ENCODE assay signal across 14 mouse cellular contexts in the genomic region with DNA sequence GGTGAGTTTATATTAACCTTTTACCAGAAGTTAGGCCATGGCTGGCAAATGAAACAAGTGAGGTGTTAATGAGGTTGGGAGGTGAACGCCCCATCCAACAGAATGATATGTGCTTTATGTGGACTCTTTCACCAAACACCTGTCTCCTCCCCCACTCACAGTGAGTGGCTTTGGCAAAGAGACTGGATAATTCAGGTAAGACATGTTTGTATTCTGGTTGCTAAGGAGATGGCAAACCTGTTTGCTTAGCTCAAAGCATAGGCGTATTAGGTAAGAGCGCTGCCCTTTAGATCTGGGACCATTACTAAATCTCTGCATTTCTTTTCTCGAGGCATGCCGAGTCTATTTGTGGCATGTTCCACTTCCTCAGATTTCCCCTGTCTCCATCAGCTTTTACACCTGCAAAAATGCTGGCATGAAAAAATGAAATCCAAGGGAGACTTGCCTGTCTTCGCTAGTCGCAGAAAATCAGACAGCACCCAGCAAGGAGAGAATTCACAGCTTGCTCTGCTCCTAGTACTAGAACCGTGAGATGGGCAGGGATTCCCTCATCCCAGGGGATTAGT.
A peak's percentile ranks its signal among the peaks of the same experiment; 100 is the strongest.
DNase-seq lines count a peak whose midpoint lies in the region; ATAC-seq lines count a peak whose summit lies in the region.
"Had no signal": no experiment of that assay in that cellular context is flagged by ENCODE, and none has a peak within 500 bp of the region (broad histone marks: within the 10 kb centered on the region; RNA-seq: fewer than 3 reads in every experiment).

No protein-coding gene starts in this region.

- no peak overlapping the region for H3K9ac ChIP-seq in kidney, embryonic 16.5 days (replicated peaks; ENCODE audit: low read length)
- no peak overlapping the region for H3K9ac ChIP-seq in lung, embryonic 15.5 days
- no peak overlapping the region for H3K9ac ChIP-seq in forebrain, embryonic 12.5 days
- H3K9ac ChIP-seq: hindbrain, embryonic 13.5 days; limb, embryonic 13.5 days had no signal

- no peak for ATAC-seq in kidney, embryonic 16.5 days (ENCODE audit: low FRiP score, low TSS enrichment)
- peak; percentile 58; the same call in 1 of the 2 replicates for ATAC-seq in lung, embryonic 15.5 days (ENCODE audit: borderline replicate concordance, extremely low read depth, low FRiP score, low TSS enrichment)
- ATAC-seq in forebrain, embryonic 12.5 days (ENCODE audit: low FRiP score) = no peak
- ATAC-seq: forebrain, embryonic 14.5 days had no signal

- H3K27ac ChIP-seq in kidney, embryonic 16.5 days (ENCODE audit: low read length) = no peak overlapping the region
- peak overlapping the region; percentile 72 for H3K27ac ChIP-seq in lung, embryonic 15.5 days
- H3K27ac ChIP-seq in forebrain, embryonic 12.5 days = no peak overlapping the region
- H3K27ac ChIP-seq: hindbrain, embryonic 13.5 days; limb, embryonic 13.5 days had no signal

- peak; percentile 40 for DNase-seq in kidney, adult 9 months
- DNase-seq in R1 (ENCODE audit: low read depth, low spot score) = peak; percentile 29
- peak; percentile 67 for DNase-seq in gonadal fat pad, adult 2 months (ENCODE audit: low read depth)
- no peak for DNase-seq in gastrocnemius, postnatal 4 days (ENCODE audit: low spot score in 2 of 2)
- no peak for DNase-seq in adrenal gland, postnatal 36 days
- DNase-seq: adrenal gland, adult 8-10 months; gastrocnemius, postnatal 25 days; thymus, postnatal 14 days had no signal

- H3K4me2 ChIP-seq in kidney, embryonic 16.5 days (replicated peaks; ENCODE audit: low read depth, low read length) = no peak overlapping the region
- H3K4me2 ChIP-seq in lung, embryonic 15.5 days = no peak overlapping the region
- H3K4me2 ChIP-seq in forebrain, embryonic 12.5 days = no peak overlapping the region
- H3K4me2 ChIP-seq: hindbrain, embryonic 13.5 days; limb, embryonic 13.5 days had no signal

- H3K9me3 ChIP-seq in kidney, embryonic 16.5 days (ENCODE audit: low read length) = 0 out of 2 replicates have a peak, but pooled peaks cover 5% of the 10 kb centered on the region
- no peaks in the 10 kb centered on the region for H3K9me3 ChIP-seq in lung, embryonic 15.5 days
- no peaks in the 10 kb centered on the region for H3K9me3 ChIP-seq in forebrain, embryonic 12.5 days
- H3K9me3 ChIP-seq: hindbrain, embryonic 13.5 days; limb, embryonic 13.5 days had no signal

- H3K27me3 ChIP-seq in kidney, embryonic 16.5 days (ENCODE audit: insufficient read depth, low read length) = no peaks in the 10 kb centered on the region
- no peaks in the 10 kb centered on the region for H3K27me3 ChIP-seq in lung, embryonic 15.5 days
- no peaks in the 10 kb centered on the region for H3K27me3 ChIP-seq in forebrain, embryonic 12.5 days
- H3K27me3 ChIP-seq: hindbrain, embryonic 13.5 days; limb, embryonic 13.5 days had no signal

- no peaks in the 10 kb centered on the region for H3K36me3 ChIP-seq in kidney, embryonic 16.5 days (ENCODE audit: insufficient read depth, low read length)
- no peaks in the 10 kb centered on the region for H3K36me3 ChIP-seq in lung, embryonic 15.5 days
- H3K36me3 ChIP-seq in forebrain, embryonic 12.5 days (replicated peaks) = no peaks in the 10 kb centered on the region
- H3K36me3 ChIP-seq: hindbrain, embryonic 13.5 days; limb, embryonic 13.5 days had no signal

- H3K4me1 ChIP-seq in kidney, embryonic 16.5 days (ENCODE audit: insufficient read depth, low read length) = no peaks in the 10 kb centered on the region
- peaks cover 24% of the 10 kb centered on the region for H3K4me1 ChIP-seq in lung, embryonic 15.5 days
- peaks cover 12% of the 10 kb centered on the region for H3K4me1 ChIP-seq in forebrain, embryonic 12.5 days

- 79% methylated on average over 8 of the region's 8 CpGs for WGBS in kidney, embryonic 16.5 days
- 57% methylated on average over 8 of the region's 8 CpGs for WGBS in lung, embryonic 15.5 days
- WGBS in forebrain, embryonic 12.5 days = 90% methylated on average over 8 of the region's 8 CpGs

- no peak overlapping the region for H3K4me3 ChIP-seq in kidney, embryonic 16.5 days (ENCODE audit: low read length)
- H3K4me3 ChIP-seq in lung, embryonic 15.5 days = no peak overlapping the region
- no peak overlapping the region for H3K4me3 ChIP-seq in forebrain, embryonic 12.5 days (replicated peaks)
- H3K4me3 ChIP-seq: hindbrain, embryonic 13.5 days; limb, embryonic 13.5 days had no signal

Comparison
In these comparisons a context has a peak if more than half of its experiments do, and no peak if none do; other contexts are left out.
1. DNase-seq: peak in kidney, adult 9 months (single experiment), R1 (single experiment) and gonadal fat pad, adult 2 months (single experiment); none in gastrocnemius, postnatal 4 days (0 of 2) and adrenal gland, postnatal 36 days (0 of 2).